Mouse (Mus musculus) olfactory bulb, adult 2 months (tissue): ENCODE results near the gene Sphk2.

ENCODE experiments used
- CTCF ChIP-seq: fragments of 200-500 bp; IDR thresholded peaks from 2 replicates; pipeline ENCODE4 v1.5.1; 2012; ENCODE audit warnings: low read depth, mild to moderate bottlenecking, low read length, moderate library complexity; ENCODE audit not compliant: insufficient read depth
- POLR2A ChIP-seq: fragments of 200-500 bp; IDR thresholded peaks from 2 replicates; pipeline ENCODE4 v1.6.1; 2012; ENCODE audit warnings: mild to moderate bottlenecking, low read depth, low read length, moderate library complexity; ENCODE audit not compliant: insufficient read depth

- TF ChIP-seq POLR2A: no peak
- no peak for TF ChIP-seq CTCF
Observed at GRCm38 (mm10) chr7:45744387-45744786, 26.6 kb upstream of the Sphk2 start.
